Mouse (Mus musculus) E14TG2a.4 (cell line): ENCODE data around the gene Ptpa.

Experiments
- H3K27me3 ChIP-seq: 2 replicates; pipeline ENCODE4 v1.6.1; 2014; ENCODE audit warnings: low read length, control low read depth; ENCODE audit not compliant: insufficient read depth
- H3K36me3 ChIP-seq: 2 replicates; pipeline ENCODE4 v1.6.1; 2014; ENCODE audit warnings: low read length, control low read depth; ENCODE audit not compliant: insufficient read depth
- H3K4me1 ChIP-seq: replicated peaks from 2 replicates; pipeline ENCODE4 v1.6.1; 2014; ENCODE audit warnings: low read depth, low read length, control low read depth
- H3K4me3 ChIP-seq: replicated peaks from 2 replicates; pipeline ENCODE4 v1.5.1; 2014; ENCODE audit warnings: mild to moderate bottlenecking, low read length
- H3K9me3 ChIP-seq: 2 replicates; pipeline ENCODE4 v1.6.1; 2014; ENCODE audit warnings: low read length, control low read depth
- CTCF ChIP-seq: conservative IDR thresholded peaks from 2 replicates; pipeline ENCODE4 v1.5.1; 2014; ENCODE audit warnings: low read length
- NANOG ChIP-seq: IDR thresholded peaks from 2 replicates; pipeline ENCODE4 v1.6.1; 2014; ENCODE audit warnings: borderline replicate concordance, low read length, mixed read lengths
- POU5F1 ChIP-seq: IDR thresholded peaks from 2 replicates; pipeline ENCODE4 v1.6.1; 2014; ENCODE audit warnings: low read length, borderline replicate concordance

Gene Ptpa

DNA sequence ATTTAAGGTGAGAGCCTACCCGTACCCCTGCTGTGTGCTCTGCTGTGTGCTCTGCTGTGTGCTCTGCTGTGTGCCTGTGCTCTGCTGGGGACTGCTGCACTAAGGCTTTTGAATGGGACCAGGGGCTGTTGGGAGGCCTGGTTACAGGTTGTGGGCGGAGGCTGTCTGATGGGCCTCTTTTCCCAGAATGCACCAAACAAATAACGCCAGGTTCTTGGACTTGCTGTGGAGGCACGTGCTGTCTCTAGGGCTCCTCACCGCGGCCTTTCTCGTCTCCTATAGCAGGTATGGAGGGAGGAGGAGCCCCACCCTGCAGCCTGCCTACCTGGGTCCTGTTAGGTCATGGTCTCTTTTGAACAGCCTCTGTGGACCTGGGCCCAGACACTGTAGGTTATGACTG is 19.6 kb upstream of the Ptpa start:
- Histone ChIP-seq H3K27me3 (no peaks in the 10 kb centered on the region), H3K4me1 (peaks cover 89% of the 10 kb centered on the region), H3K4me3 (peak overlapping the region; percentile 30), H3K36me3 (peaks cover 68% of the 10 kb centered on the region), H3K9me3 (no peaks in the 10 kb centered on the region)
- no peak for TF ChIP-seq CTCF
- TF ChIP-seq POU5F1 = no peak
- no peak for TF ChIP-seq NANOG

DNA sequence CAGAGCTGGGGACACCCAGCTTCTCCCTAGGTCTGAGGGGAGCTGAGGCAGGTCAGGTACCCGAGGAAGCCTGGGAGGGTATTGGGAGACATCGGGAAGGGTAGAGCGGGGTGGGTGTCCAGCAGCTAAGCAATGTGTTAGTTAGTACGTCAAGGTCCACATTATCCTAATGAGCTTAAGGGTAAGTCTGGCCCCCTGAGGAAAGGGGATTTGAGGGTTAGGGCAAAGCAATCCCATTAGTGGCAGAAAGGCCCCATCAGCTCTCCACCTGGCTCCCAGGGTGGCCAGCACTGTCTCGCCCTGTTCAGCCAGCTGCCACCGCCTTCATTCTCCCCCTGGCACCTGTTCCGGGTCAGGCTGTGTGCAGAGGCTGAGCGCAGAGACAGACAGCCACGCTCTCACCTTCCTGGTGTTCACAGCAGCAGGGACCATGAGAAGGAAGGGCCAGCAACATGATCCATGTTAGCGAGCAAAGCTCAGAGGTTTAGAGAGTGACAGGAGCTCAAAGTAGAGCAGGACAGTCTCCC is 17.8 kb upstream of the Ptpa start:
- no peaks in the 10 kb centered on the region for H3K27me3 ChIP-seq
- H3K4me3 ChIP-seq = 0 out of 2 replicates have a peak overlapping the region, but pooled peaks have one; percentile 20
- peaks cover 91% of the 10 kb centered on the region for H3K4me1 ChIP-seq
- TF ChIP-seq CTCF = no peak
- no peak for TF ChIP-seq POU5F1
- TF ChIP-seq NANOG = no peak
- H3K9me3 ChIP-seq = no peaks in the 10 kb centered on the region
- peaks cover 86% of the 10 kb centered on the region for H3K36me3 ChIP-seq

GRCm38 (mm10) chr2:30399191-30400171 is 16.4 kb upstream of the Ptpa start:
- no peaks in the 10 kb centered on the region for H3K9me3 ChIP-seq
- no peak for TF ChIP-seq CTCF
- no peak for TF ChIP-seq NANOG
- TF ChIP-seq POU5F1 = no peak
- peaks cover 81% of the 10 kb centered on the region for H3K4me1 ChIP-seq
- peak overlapping the region; percentile 70 for H3K4me3 ChIP-seq
- H3K27me3 ChIP-seq = no peaks in the 10 kb centered on the region
- H3K36me3 ChIP-seq = peaks cover 87% of the 10 kb centered on the region

DNA sequence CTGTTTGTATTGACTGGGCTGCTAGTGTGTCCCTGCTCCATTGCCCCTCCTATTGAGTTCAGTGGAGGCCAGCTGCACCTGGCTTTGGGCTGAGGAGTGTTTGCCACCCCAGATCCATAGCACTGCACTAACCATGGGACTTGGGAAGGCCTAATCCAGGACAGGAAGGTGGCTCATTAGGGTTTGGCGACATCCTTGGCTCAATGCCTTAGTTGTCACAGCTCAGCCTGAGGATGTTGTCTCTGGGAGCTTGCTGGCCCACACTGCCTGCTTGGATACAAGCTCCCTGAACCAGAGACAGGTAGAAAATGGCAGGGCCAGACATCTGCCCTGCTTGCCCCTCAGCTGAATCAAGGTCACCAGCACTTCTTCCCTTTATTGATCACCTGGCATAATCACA is 14.3 kb upstream of the Ptpa start:
- H3K27me3 ChIP-seq = no peaks in the 10 kb centered on the region
- no peaks in the 10 kb centered on the region for H3K9me3 ChIP-seq
- TF ChIP-seq NANOG = no peak
- no peak for TF ChIP-seq CTCF
- no peak for TF ChIP-seq POU5F1
- H3K4me3 ChIP-seq = no peak overlapping the region
- peaks cover 81% of the 10 kb centered on the region for H3K4me1 ChIP-seq
- H3K36me3 ChIP-seq = peaks cover 81% of the 10 kb centered on the region

DNA sequence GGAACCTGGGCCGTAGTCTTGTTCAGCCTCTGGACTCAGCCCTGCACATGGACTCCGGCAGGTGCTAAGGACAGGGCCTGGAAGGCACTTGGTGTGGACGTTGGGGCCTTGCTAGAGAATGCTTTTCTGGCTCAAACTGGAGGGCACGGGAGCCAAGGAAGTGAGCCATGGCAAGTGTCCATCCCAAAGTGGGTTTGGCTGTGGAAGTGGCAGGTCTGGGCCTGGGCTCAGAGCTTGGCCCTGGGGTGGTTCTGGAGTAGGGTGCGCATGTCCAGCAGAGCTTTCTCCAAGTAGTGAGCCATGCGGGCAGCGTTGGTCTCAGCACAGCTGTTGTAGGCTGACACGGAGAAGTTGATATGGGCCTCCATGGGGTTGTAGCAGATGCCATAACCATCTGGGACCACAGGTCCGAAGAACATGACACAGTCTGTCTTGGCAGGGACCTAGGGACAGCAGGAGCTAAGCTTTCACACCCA is 13.4 kb upstream of the Ptpa start:
- H3K36me3 ChIP-seq = peaks cover 80% of the 10 kb centered on the region
- TF ChIP-seq POU5F1 (no peak), NANOG (no peak), CTCF (no peak)
- peaks cover 80% of the 10 kb centered on the region for H3K4me1 ChIP-seq
- H3K4me3 ChIP-seq = no peak overlapping the region
- H3K9me3 ChIP-seq = no peaks in the 10 kb centered on the region
- no peaks in the 10 kb centered on the region for H3K27me3 ChIP-seq

GRCm38 (mm10) chr2:30402843-30403242 is 13.0 kb upstream of the Ptpa start:
- H3K4me3 ChIP-seq = no peak overlapping the region
- TF ChIP-seq POU5F1 (no peak), NANOG (no peak), CTCF (no peak)
- peaks cover 80% of the 10 kb centered on the region for H3K36me3 ChIP-seq
- peaks cover 75% of the 10 kb centered on the region for H3K4me1 ChIP-seq
- H3K9me3 ChIP-seq = no peaks in the 10 kb centered on the region
- H3K27me3 ChIP-seq = no peaks in the 10 kb centered on the region

- TF ChIP-seq NANOG = no peak
- no peak for TF ChIP-seq POU5F1
- TF ChIP-seq CTCF = no peak
- no peaks in the 10 kb centered on the region for H3K27me3 ChIP-seq
- no peaks in the 10 kb centered on the region for H3K9me3 ChIP-seq
- H3K4me3 ChIP-seq = no peak overlapping the region
- peaks cover 80% of the 10 kb centered on the region for H3K36me3 ChIP-seq
- peaks cover 65% of the 10 kb centered on the region for H3K4me1 ChIP-seq
Measured at GRCm38 (mm10) chr2:30403870-30404269, 12.0 kb upstream of the Ptpa start.

GRCm38 (mm10) chr2:30407221-30407620 is 8.6 kb upstream of the Ptpa start:
- Histone ChIP-seq H3K4me3 (no peak overlapping the region), H3K4me1 (peaks cover 40% of the 10 kb centered on the region), H3K27me3 (no peaks in the 10 kb centered on the region), H3K9me3 (no peaks in the 10 kb centered on the region), H3K36me3 (peaks cover 75% of the 10 kb centered on the region)
- TF ChIP-seq CTCF (no peak), POU5F1 (no peak), NANOG (no peak)
